Mouse (Mus musculus) urinary bladder, adult 18-20 months (tissue): ENCODE data around the gene Mphosph9.
A peak's percentile ranks its signal among the peaks of the same experiment; 100 is the strongest.

Source experiments
- DNase-seq, 2 experiments: peaks; one replicate each; pipeline ENCODE4 v3.0.0; 2022; ENCODE audit warnings: low spot score in 2 of 2, mixed read lengths in 2 of 2

The Mphosph9 gene

DNA sequence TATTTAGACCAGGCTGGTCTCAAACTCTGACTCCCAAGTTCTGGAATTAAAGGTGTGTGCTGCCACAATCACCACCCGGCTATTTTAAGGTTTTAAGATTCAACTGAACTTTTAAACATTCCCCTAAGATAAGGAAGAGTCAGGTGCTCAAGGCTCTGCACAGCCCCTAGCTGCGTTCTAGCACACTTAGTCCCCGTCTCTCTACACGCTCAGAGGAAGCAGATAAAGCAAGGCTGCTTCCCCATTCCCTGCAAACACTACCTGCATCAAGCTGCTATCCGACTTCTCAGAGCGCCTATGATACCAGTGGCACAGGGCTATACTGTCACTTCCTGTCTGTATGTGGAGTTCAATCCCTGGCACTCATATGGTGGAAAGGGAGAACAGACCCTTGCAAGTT, 60.1 kb downstream of the Mphosph9 start:
- no peak for DNase-seq

GRCm38 (mm10) chr5:124266821-124267220, 61.0 kb downstream of the Mphosph9 start:
- DNase-seq: no peak

- DNase-seq: no peak
Measured at GRCm38 (mm10) chr5:124263246-124263645, 64.5 kb downstream of the Mphosph9 start.

GRCm38 (mm10) chr5:124262090-124262489, 65.7 kb downstream of the Mphosph9 start:
- DNase-seq: no peak

DNA sequence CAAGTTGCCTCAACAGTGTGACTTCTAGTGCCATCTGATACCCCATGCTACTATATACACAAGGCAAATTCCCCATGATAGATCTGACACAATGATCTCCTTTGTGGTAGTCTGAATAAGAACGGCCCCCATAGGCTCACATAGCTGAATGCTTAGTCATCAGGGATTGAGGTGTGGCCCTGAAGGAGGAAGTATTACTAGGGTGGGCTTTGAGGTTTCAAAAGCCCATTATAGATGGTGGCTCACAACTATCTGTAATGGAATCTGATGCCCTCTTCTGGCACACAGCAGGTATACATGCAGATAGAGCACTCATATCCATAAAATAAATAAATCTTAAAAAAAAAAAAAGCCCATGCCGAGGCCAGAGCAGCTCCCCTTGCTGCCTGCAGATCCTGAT, 68.6 kb downstream of the Mphosph9 start:
- DNase-seq: no peak

DNA sequence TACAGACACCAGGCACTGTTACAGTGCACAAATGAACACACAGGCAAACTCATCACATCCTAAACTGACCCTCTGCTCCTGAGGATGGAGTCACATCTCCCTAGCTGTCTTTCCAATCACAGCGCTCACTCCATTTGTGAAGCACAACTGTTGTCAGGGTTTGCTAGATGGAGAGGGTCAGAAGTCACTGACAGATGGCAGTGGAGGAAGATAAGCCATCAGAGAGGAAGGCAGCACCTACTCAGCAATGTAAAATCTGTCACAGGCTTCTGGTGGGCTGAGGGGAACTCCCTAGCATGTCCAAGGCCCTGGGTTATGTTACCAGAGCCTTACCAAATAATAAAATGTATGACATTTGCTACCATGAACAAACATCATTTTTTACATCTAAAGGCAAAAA, 69.7 kb downstream of the Mphosph9 start:
- no peak for DNase-seq

- no peak for DNase-seq
Measured at GRCm38 (mm10) chr5:124255141-124255540, 72.6 kb downstream of the Mphosph9 start.

DNA sequence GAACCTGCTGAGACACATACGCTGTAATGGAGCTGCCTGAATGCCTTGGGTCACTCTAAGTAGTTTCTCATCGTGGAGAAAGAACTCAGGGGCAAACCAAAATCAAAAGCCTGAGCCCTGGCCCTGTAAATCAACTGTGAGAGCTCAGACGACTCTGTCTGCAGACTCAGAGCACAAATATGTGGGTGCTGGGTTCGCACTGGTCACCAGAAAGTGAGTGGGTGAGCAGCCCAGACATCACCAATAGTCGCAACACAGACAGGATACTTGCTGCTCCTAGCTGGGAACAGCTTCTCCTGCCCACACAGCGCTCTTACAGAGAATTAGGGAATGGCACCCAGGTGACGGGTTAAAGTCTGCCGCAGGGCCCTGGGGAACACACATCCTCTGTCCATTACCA, 74.2 kb downstream of the Mphosph9 start:
- no peak for DNase-seq

- no peak for DNase-seq
Measured at GRCm38 (mm10) chr5:124252580-124253320, 75.0 kb downstream of the Mphosph9 start.

DNA sequence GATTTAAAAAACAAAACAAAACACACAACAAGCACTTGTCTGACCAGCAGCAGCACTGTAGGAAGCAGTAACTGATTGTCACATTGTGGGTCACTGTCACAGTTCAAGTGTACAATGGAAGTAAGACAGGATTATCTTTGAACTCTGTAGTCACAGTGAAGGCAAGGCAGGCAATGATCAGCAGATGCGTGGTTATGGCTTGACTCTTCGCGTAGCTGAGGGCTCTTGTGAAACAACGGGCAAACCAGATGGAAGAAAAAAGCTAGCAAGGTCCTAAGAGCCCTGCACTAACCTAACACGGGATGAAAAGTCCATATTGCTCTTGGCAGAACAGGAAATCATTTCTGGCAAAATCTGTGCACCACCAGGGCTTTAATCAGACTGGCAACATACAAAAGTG, 76.7 kb downstream of the Mphosph9 start:
- DNase-seq: no peak

DNA sequence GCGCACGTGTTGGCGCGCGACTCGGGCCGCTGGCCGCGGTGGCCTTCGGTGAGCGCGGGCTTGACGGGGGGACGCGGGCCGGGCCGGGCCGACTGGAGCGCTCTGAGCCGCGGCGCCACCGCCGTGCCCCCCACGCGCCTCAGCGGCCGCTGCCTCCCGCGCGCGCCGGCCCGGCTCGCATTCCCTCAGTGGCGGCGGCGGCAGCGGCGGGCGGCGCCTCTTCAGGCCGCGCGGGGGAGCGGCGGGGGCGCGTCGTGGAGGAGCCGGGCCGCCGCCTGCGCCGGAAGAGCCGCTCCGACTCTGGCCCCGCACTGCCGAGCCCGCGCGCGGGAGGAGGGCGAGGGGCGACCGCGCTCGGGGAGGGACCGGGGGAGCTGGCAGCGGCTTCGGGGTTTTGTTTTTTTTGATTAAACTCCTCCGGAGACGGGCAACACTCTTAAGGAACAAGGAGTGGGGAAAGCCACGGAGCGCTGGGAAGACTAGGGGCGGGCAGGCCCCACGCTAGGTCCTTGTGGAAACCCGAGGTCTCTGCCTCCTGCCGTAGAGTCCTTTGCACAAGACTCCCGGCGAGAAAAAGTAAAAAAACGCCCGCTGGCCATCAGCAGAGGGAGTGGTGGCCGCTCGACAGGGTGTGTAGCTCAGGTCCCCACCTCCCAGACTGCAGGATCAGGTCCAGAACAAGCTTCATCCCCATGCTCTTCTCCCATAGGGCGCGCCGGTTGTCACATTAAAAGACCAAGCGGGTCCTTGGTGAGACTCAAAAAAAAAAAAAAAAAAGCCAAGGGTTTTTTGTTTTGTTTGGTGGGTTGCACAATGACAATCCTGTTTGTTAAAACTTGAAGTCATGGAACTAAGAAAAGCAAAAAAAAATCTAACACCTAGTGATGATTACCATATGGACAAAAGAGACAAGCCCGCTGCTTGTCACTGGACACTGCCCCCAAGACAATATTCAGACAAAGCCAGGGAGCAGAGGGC, 77.9 kb downstream of the Mphosph9 start, which contains the start of gene Pitpnm2:
TSS of gene Pitpnm2 (minus strand) at position 147 of the 978 bp plus-strand sequence.
- DNase-seq: no peak

DNA sequence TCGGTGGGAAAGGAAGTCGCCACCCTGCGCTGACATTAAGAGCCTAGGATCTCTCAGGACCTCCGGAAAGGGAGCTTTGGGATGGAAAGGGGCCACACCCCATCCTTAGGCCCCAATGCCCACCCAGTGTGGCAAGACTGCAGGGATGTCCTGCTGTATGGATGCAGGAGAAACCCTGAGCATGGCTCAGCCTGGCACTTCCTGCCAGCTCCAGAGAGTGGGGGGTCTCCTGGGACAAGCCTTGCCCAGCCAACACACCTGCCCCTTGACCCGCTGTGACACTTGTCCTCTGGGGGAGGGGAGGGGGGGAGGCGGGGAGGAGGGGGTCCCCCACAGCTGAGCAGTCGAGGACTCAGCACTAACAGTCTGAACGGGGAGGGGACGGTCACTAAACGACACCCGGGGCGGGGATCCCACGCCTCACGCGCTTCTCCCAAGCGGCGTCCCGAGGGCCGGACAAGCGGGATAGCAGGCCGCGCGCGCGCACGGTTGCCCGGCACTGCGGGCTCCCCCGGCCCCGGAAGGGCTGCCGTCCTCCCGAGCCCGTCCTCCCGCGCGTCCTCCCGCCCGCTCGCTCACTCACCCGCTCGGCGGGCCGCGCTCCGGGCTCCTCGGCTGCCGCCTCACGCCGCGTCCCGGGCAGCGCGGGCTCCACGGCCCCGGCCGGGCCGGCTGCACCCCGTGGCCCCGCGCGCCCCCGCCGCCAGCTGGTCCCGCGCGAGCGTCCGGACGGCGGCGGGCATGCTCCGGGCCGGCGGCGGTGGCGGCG, 78.7 kb downstream of the Mphosph9 start:
- DNase-seq: peak; percentile 21 to 64

GRCm38 (mm10) chr5:124247986-124248626, 79.7 kb downstream of the Mphosph9 start:
- DNase-seq: no peak

DNA sequence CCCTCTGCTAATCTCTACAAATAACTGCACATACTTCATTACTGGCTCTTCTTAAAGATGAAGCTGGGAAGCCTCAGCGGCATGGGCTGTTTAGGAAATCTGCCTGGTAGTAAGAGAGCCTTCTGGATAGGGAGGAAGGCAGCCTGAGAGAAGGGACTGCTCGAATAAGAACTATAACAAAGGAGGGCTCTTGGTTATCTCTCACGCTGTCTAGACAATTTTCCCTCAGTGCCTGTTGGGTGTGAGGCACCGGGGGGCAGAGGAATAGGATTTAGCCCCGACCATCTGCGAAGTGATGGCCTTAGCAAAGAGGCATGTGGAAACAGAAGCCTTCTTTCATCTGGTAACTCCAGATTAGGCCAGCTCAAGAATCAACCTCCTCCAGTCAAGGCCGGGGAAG, 80.5 kb downstream of the Mphosph9 start:
- no peak for DNase-seq

- no peak for DNase-seq
Measured at GRCm38 (mm10) chr5:124244885-124245284, 82.9 kb downstream of the Mphosph9 start.

GRCm38 (mm10) chr5:124244449-124244848, 83.3 kb downstream of the Mphosph9 start:
- DNase-seq: no peak

DNA sequence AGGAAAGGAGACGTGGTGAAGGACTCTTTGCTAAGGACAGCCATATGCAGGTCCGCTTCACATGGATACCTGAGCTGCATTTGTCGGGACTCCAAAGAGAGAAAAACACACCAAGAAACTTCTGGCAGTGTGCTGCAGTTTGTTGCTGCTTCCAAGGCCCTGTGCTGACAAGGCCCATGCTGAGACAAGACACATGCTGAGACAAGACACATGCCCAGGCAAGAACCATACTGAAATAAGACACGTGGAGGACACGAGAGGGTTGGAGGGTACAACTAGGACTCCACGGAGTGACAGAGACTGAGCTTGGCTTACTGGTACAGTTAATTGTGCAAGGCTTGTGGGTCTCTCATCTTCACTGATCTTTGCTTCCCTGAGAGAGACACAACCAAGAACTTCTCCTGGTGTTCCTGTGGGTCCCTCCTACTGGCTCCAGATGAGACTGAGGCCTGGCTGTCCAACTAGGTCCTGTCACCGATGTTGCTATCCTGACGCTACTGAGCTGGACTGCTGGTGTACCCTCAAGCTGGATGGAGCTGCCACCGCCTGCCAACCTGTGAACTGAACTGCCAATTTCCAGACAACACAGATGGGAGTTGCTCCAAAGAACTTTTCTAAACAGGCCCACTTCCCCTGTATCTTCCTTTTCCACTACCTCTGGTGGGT, 84.4 kb downstream of the Mphosph9 start:
- no peak for DNase-seq

GRCm38 (mm10) chr5:124241686-124242444, 85.9 kb downstream of the Mphosph9 start:
- no peak for DNase-seq

- no peak for DNase-seq
Measured at GRCm38 (mm10) chr5:124240841-124241685, 86.7 kb downstream of the Mphosph9 start.
